8 mouse cellular contexts compared by ENCODE assay signal in genomic region chr3:88324951-88325405, GRCm38 (mm10). TPM values are rescaled to one million over a fixed set of nuclear protein-coding genes. Genes with fewer than 3 reads are reported as not detected.
A peak's percentile ranks its signal among the peaks of the same experiment; 100 is the strongest.
DNase-seq lines count a peak whose midpoint lies in the region; ATAC-seq and TF ChIP-seq lines count a peak whose summit lies in the region.

Gene Glmp, plus strand, starts transcription at chr3:88325023.

- H3K27ac ChIP-seq in heart, embryonic 13.5 days (replicated peaks): peak within 1 kb of the TSS; percentile 63
- peak within 1 kb of the TSS; percentile 54; the same call in 1 of the 2 replicates for H3K27ac ChIP-seq in kidney, postnatal 0 days
- H3K27ac ChIP-seq in liver, embryonic 12.5 days: peak within 1 kb of the TSS; percentile 61
- 0 out of 2 replicates have a peak within 1 kb of the TSS, but pooled peaks have one; percentile 2 for H3K27ac ChIP-seq in stomach, embryonic 16.5 days (ENCODE audit: low read length)

- peak within 1 kb of the TSS; percentile 76 for H3K4me3 ChIP-seq in erythroblast, embryonic 14.5 days (replicated peaks)
- peak within 1 kb of the TSS; percentile 85 for H3K4me3 ChIP-seq in heart, embryonic 13.5 days
- peak within 1 kb of the TSS; percentile 72 for H3K4me3 ChIP-seq in kidney, postnatal 0 days (replicated peaks; ENCODE audit: low read depth, low read length)
- peak within 1 kb of the TSS; percentile 76 for H3K4me3 ChIP-seq in liver, embryonic 12.5 days
- peak within 1 kb of the TSS; percentile 72 for H3K4me3 ChIP-seq in stomach, embryonic 16.5 days (replicated peaks; ENCODE audit: low read length)

- H3K4me2 ChIP-seq in heart, embryonic 13.5 days: peak within 1 kb of the TSS; percentile 94
- peak within 1 kb of the TSS; percentile 91 for H3K4me2 ChIP-seq in kidney, postnatal 0 days (ENCODE audit: low read length)
- H3K4me2 ChIP-seq in liver, embryonic 12.5 days: peak within 1 kb of the TSS; percentile 83
- peak within 1 kb of the TSS; percentile 77 for H3K4me2 ChIP-seq in stomach, embryonic 16.5 days (ENCODE audit: low read depth, low read length)

- H3K27me3 ChIP-seq in erythroblast, embryonic 14.5 days (ENCODE audit: control insufficient read depth): no peaks in the 10 kb centered on the region
- no peaks in the 10 kb centered on the region for H3K27me3 ChIP-seq in heart, embryonic 13.5 days (replicated peaks)
- no peaks in the 10 kb centered on the region for H3K27me3 ChIP-seq in kidney, postnatal 0 days (ENCODE audit: insufficient read depth, low read length)
- H3K27me3 ChIP-seq in liver, embryonic 12.5 days (replicated peaks): no peaks in the 10 kb centered on the region
- no peaks in the 10 kb centered on the region for H3K27me3 ChIP-seq in stomach, embryonic 16.5 days (ENCODE audit: control insufficient read depth, insufficient read depth, low read length)

- ATAC-seq in CD4-positive, CD25-positive, alpha-beta regulatory T cell, adult 4 months: peak; percentile 98
- peak; percentile 73; the same call in 1 of the 2 replicates for ATAC-seq in heart, embryonic 13.5 days (ENCODE audit: extremely low read depth, insufficient number of reproducible peaks, low FRiP score, low TSS enrichment)
- peak; percentile 73 for ATAC-seq in kidney, postnatal 0 days (replicated peaks; ENCODE audit: low FRiP score, low read depth)
- ATAC-seq in liver, embryonic 12.5 days: peak; percentile 82
- peak; percentile 84 for ATAC-seq in stomach, embryonic 16.5 days (ENCODE audit: insufficient read depth, low FRiP score)

- DNase-seq in brain, embryonic 14.5 days (ENCODE audit: low read depth): peak; percentile 88
- DNase-seq in kidney, postnatal 0 days (ENCODE audit: low spot score): peak; percentile 90
- DNase-seq in naive thymus-derived CD4-positive, alpha-beta T cell, adult 2 months (ENCODE audit: low read depth): peak; percentile 66

- peak within 1 kb of the TSS; percentile 92 for H3K9ac ChIP-seq in heart, embryonic 13.5 days
- H3K9ac ChIP-seq in kidney, postnatal 0 days (ENCODE audit: low read depth, low read length): peak within 1 kb of the TSS; percentile 78
- H3K9ac ChIP-seq in liver, embryonic 12.5 days: peak within 1 kb of the TSS; percentile 82
- peak within 1 kb of the TSS; percentile 83 for H3K9ac ChIP-seq in stomach, embryonic 16.5 days (ENCODE audit: low read length)

- TF ChIP-seq POLR2A in brain, embryonic 14.5 days (IDR thresholded peaks at IDR 0.05; ENCODE audit: borderline replicate concordance, extremely low read depth, insufficient read depth, insufficient read length, poor library complexity, severe bottlenecking): peak; percentile 13; the same call in 1 of the 2 replicates

- TF ChIP-seq CTCF in brain, embryonic 14.5 days (IDR thresholded peaks at IDR 0.05; ENCODE audit: borderline replicate concordance, extremely low read depth, insufficient read depth, insufficient read length): no peak
- no peak for TF ChIP-seq CTCF in kidney, postnatal 0 days (IDR thresholded peaks at IDR 0.05; ENCODE audit: low read depth)

- H3K4me1 ChIP-seq in erythroblast, embryonic 14.5 days (ENCODE audit: control insufficient read depth): peaks cover 27% of the 10 kb centered on the region
- peaks cover 14% of the 10 kb centered on the region for H3K4me1 ChIP-seq in heart, embryonic 13.5 days
- H3K4me1 ChIP-seq in kidney, postnatal 0 days (replicated peaks; ENCODE audit: insufficient read depth, low read length): peaks cover 9% of the 10 kb centered on the region
- H3K4me1 ChIP-seq in liver, embryonic 12.5 days: peaks cover 15% of the 10 kb centered on the region
- H3K4me1 ChIP-seq in stomach, embryonic 16.5 days (ENCODE audit: control insufficient read depth, insufficient read depth, low read length): peaks cover 9% of the 10 kb centered on the region

- peaks cover 69% of the 10 kb centered on the region for H3K36me3 ChIP-seq in erythroblast, embryonic 14.5 days (ENCODE audit: control insufficient read depth)
- peaks cover 76% of the 10 kb centered on the region for H3K36me3 ChIP-seq in heart, embryonic 13.5 days
- peaks cover 31% of the 10 kb centered on the region for H3K36me3 ChIP-seq in kidney, postnatal 0 days (ENCODE audit: insufficient read depth, low read length)
- peaks cover 68% of the 10 kb centered on the region for H3K36me3 ChIP-seq in liver, embryonic 12.5 days
- H3K36me3 ChIP-seq in stomach, embryonic 16.5 days (ENCODE audit: control insufficient read depth, insufficient read depth, low read length): peaks cover 10% of the 10 kb centered on the region

- H3K9me3 ChIP-seq in erythroblast, embryonic 14.5 days (ENCODE audit: control insufficient read depth, low read length): no peaks in the 10 kb centered on the region
- H3K9me3 ChIP-seq in heart, embryonic 13.5 days: no peaks in the 10 kb centered on the region
- no peaks in the 10 kb centered on the region for H3K9me3 ChIP-seq in kidney, postnatal 0 days (replicated peaks; ENCODE audit: low read length)
- H3K9me3 ChIP-seq in liver, embryonic 12.5 days (replicated peaks): no peaks in the 10 kb centered on the region
- no peaks in the 10 kb centered on the region for H3K9me3 ChIP-seq in stomach, embryonic 16.5 days (replicated peaks; ENCODE audit: control insufficient read depth, low read length)

- under 1% methylated on average over 10 of the region's 10 CpGs for WGBS in heart, embryonic 13.5 days
- under 1% methylated on average over 10 of the region's 10 CpGs for WGBS in kidney, postnatal 0 days
- 1% methylated on average over 10 of the region's 10 CpGs for WGBS in liver, embryonic 12.5 days (ENCODE audit: insufficient replicate concordance)
- WGBS in stomach, embryonic 16.5 days: 0% methylated on average over 10 of the region's 10 CpGs

RNA-seq across cellular contexts. Expression of gene Glmp, which starts in this region (rescaled TPM):
- polyA plus RNA-seq in CD4-positive, CD25-positive, alpha-beta regulatory T cell, adult 4 months (2017; shearing (Covaris generic)): 100 to 1,000 TPM; 370 to 504 TPM
- polyA plus RNA-seq in brain, embryonic 14.5 days (2012; rRNA removed): 65.4 and 74.5 TPM in 2 replicates
- 4.4 and 10.8 TPM in 2 replicates for polyA plus RNA-seq in erythroblast, embryonic 14.5 days (2012)
- 160 and 173 TPM in 2 replicates for polyA plus RNA-seq in heart, embryonic 13.5 days (2015; fragmentation: Nextera tagmentation; extraction: Ambion mirVana)
- 306 and 328 TPM in 2 replicates for polyA plus RNA-seq in kidney, postnatal 0 days (2015; fragmentation: Nextera tagmentation; extraction: Ambion mirVana)
- polyA plus RNA-seq in liver, embryonic 12.5 days (2016; fragmentation: Nextera tagmentation; extraction: Ambion mirVana): 93.8 and 96.4 TPM in 2 replicates
- 191 and 207 TPM in 2 replicates for polyA plus RNA-seq in stomach, embryonic 16.5 days (2015; fragmentation: Nextera tagmentation; extraction: Ambion mirVana)

Comparison
In these comparisons a context has a peak if more than half of its experiments do, and no peak if none do; other contexts are left out.
1. Peak in every context shown above with its lines: DNase-seq, ATAC-seq, H3K4me3 ChIP-seq and H3K27ac ChIP-seq.
2. H3K27ac ChIP-seq: peak in every context shown above with its lines; median percentile 63 in heart, embryonic 13.5 days; 61 in liver, embryonic 12.5 days; 54 in kidney, postnatal 0 days; 2 in stomach, embryonic 16.5 days.